Mouse (Mus musculus): ENCODE data around the gene Maneal.

DNA sequence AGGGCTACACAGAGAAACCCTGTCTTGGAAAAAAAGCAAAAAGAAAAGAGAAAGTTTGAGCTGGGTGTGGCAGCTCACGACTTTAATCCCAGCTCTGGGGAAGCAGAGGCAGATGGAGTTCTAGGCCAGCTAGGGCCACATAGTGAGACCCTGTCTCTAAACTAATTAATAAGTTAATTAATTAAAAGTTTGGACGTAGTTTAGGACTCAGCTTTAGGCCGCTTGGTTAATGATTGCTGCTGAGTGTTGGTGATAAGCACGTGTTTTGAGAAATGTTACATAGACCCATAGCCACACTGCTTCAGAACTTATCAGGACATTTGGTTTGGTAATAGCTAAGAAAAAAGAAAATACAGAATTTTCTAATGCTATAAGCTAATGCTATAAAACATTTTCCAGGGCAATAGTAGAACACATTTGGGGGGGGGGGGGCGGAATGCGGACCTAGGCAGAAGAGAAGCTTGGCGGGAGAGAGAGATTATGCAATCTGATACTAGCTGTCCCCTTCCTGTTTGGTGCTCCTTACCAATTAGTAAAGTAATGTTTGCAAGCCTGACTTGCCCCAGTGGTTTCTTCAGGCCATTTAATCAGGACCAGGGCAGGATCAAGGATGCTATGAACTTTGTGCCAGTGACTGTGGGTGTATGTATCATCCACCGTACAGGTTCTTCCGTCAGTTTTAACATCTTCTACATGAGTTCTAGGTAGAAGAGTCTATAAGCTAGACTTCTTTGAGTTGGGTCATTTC, 52.7 kb downstream of the Maneal start:
- TF ChIP-seq CTCF (IDR thresholded peaks at IDR 0.05): no peak
- TF ChIP-seq EP300 (IDR thresholded peaks at IDR 0.05): no peak

Data from lung, postnatal 0 days (tissue).